Mouse (Mus musculus) kidney, adult 18-20 months (tissue): ENCODE results near the gene Cfap58.

Source experiments
- DNase-seq: peaks from one replicate; pipeline ENCODE4 v3.0.0; 2021

The Cfap58 gene

GRCm38 (mm10) chr19:47918016-47918415 lies 19.5 kb upstream of the Cfap58 start:
- no peak for DNase-seq

DNA sequence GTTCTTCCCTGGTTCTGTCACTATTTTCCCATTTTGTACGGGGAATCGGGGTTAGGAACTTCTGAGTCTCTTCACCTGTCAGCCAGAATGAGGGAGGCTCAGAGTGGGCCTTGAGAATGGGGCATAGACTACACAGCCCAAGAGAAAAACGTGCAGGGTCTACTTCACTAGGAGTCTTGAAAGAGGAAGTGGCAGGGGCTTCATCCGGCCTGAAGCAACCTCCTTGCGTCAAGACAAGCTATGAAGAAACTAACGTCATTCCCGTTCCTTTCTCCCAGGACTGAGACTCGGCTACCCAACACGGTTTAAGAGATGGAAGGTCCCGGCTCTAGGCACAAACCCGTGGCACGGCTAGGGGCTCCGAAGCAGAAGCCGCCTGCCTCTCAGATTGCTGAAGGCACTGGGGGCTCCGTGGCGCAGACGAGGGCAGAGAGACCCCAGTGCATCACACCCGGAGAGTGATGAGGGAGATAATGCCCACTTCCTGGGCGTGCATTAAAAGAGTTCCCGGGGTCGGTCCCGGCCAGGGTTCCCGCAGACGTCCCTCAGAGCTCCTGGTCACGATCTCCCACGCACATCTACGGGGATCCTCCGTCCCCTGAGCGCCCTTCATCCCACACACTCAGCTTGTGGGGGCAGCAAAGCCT lies 18.9 kb upstream of the Cfap58 start:
- DNase-seq = no peak

DNA sequence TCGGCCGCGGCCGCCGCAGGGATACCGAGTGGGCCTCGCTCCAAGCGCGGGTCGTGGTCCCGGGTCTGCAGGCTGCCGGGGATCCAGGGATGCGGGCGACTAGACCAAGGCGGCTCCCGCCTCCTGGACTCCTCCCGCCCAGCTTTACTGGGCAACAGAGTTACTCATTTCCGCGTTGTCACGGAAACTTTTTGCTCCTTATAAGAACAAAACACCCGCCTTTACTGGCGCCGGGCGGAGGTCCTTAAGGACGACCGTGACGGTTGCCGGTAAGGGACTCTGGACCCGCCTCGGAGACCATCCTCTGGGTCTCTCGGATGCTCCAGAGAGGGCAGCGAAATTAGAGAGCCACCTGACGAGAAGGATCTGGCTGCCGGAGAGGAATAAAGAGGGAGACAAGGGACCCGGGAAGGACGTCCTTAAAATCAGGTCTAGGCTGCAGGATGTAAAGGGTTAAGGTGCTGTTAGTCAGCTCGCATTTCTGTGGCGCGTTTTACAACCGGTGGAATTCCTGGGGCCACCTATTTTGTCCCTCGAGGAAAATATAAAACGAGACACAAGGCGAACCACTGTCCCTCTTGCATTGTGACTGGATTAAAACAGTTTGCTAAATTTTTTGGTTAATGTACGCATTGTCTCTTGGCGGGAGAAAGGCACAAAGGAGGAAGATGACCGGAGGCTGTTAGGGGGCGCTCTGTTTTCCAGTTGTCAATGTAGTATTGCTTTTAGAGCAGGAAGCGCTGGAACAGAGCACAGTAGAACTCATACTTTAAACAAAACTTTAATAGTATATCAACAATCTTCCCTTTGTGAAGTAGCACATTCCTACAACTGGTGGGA lies 18.1 kb upstream of the Cfap58 start, which contains the start of the genes Cfap43 and Itprip:
TSS of gene Cfap43 (minus strand) at position 162 of the 840 bp plus-strand sequence.
TSS of gene Itprip (minus strand) at position 174 of the 840 bp plus-strand sequence.
- peak; percentile 86 for DNase-seq

GRCm38 (mm10) chr19:47919966-47920375 lies 17.5 kb upstream of the Cfap58 start:
- DNase-seq = peak; percentile 38

DNA sequence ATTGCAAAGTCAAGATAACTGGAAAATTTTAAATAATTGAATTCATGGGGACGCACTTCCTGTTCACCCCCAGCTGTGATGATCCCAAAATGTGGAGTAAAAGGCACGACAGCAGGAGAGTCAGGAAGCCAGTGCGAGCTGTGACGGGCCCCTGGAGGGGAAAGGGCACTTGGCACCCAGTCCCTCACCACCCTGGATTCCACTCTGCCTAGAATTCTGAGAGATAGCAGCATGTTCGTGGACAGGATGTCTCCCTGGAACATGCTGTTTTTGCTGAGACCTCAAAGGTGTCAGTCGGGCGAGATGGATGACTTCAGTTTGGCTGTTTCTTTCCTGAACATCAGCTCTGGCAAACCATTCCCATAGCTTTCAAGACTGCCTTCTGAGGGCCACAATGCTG lies 11.7 kb upstream of the Cfap58 start:
- DNase-seq = peak; percentile 44

GRCm38 (mm10) chr19:47927032-47927431 lies 10.4 kb upstream of the Cfap58 start:
- DNase-seq = no peak

DNA sequence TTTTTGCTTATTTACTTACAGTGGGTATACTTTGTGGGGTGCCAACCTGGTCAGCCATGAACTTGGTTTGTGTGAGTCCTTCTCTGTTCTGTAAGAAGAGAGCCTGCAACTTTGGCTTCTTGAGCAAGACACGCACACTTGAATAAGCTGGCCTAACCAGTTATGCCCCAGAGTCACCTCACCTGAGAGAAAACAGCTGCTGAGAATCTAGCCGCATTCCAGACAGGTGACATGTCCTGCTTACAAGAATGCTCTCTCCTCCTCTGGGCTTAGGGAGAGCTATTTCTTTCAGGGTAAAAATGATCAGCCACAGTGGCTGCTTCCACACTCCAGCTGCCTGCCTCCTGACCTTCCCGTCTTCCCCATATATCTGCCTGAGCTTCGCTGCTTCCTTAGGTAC lies 8.4 kb upstream of the Cfap58 start:
- DNase-seq = no peak

DNA sequence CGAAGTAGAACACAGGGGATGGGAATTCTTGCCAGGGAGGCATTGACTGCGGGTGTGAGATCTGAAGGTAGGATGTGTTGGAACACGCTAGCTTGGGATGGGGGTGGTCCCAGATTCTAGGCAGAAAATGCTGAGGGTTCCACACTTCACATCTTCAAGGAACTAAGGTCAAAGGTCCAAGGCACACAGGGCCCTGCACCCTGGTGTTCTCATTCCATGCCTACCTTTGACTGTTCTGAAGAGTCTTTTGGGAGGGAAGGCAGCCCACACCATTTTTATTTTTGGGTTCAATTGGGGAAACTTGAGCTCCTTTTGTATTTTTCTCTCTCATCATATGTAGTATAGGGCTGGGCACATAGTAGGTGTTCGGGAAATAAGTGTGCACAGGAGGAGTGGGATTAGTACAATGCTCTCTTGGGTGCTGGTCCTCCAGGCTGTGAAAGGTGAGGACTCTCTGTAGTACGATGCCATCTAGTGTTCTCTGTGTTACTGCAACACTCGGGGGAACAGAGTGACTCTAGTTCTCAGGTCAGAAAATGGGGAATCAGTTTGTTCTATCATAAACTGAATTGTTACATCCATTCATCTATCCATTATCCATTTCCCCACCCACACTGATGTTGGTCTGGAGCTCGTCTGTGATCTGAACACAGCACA lies 5.4 kb upstream of the Cfap58 start:
- peak; percentile 35 for DNase-seq

DNA sequence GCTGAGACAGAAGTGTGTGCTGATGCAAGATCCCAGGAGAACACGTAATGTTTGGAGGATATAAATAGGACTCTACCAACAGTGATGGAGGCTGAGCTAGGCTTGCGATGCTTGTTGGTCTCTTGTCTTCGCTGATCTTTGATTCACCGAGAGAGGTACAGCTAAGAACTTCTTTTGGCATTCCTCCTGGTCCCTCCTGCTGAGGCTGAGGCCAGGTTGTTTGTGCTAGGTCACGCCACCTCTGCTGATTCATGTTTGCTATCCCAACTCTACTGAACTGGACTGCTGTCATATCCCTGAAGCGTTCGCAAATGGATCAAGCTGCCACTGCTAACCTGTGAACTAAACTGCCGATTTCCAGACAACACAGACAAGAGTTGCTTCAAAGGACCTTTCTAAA lies 3.3 kb upstream of the Cfap58 start:
- DNase-seq = no peak

GRCm38 (mm10) chr19:47934636-47935238 lies 2.7 kb upstream of the Cfap58 start:
- no peak for DNase-seq

DNA sequence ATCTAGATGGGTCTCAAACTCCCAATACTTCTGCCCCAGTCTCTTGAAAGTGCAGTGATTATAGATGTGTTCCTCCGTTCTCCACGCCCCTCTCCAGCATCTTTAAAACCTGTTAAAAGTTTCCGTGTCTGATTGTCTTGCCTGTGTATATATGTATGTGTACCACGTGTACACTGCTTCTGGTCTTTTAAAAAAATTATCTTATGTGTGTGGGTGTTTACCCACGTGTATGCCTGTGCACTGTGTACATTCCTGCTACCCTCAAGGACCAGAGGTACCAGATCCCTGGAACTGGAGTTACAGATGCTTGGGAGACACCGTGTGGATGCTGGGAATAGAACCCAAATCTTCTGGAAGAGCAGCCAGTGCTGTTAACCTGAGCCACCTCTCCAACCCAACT lies 1.9 kb upstream of the Cfap58 start:
- DNase-seq = no peak

DNA sequence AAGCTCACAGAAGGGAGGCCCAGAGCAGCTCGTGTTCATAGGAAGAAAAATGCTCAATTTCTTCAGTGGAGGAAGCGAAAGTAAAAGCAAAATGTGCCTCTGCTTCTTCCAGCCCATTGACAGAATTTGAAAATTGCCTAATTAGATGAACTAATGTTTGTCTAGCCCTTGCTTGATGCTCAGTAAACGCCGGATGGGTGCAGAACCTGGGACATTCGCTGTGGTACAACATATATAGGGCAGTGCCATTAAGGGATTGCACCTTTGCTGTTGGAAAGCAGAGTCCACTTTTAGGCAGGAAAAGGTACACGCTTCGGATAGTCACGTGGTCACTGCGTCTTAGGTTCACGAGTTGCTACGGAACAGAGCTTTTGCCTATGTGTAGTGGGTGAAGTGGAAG lies 985 bp upstream of the Cfap58 start:
- DNase-seq = no peak

DNA sequence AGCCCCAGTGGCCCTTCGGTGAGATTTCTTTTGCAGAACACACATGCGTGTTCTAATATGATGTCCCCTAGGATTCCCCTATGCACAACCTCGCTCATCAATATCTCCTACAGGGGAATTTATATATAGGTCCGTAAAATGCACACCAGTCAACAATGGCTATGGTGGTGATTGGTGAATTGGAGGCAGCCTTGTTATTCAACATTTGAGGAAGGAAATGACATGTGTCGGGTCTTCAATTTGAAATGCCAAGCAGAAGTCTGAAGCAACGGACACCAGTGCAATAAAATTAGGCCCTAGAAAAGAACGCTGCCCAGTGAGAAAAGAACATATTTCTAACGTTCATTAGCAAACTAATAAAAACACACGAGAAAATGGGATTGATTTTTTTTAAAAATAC lies 537 bp upstream of the Cfap58 start:
- DNase-seq = no peak

DNA sequence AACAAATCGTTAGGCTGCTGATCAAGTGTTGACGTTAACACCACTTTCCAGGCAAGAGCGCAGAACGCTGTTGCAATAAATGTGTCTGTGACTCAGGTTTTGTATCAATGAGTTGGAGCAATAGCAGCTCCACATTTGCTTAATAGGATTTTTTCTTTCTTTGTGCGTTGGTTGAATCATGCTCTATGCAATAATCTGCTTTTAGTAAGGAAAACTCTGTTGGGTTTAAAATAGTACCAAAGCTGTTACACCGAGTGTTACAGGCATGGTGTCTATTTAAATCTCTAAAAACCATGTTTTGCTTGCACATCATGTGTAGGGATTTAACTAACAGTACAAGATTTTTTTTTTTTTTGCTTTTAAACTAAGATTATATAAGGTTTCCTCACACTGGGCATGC lies 1.9 kb downstream of the Cfap58 start:
- DNase-seq = no peak

GRCm38 (mm10) chr19:47946821-47947465 lies 9.5 kb downstream of the Cfap58 start:
- DNase-seq = no peak

- no peak for DNase-seq
Measured at GRCm38 (mm10) chr19:47950946-47951345, 13.5 kb downstream of the Cfap58 start.

DNA sequence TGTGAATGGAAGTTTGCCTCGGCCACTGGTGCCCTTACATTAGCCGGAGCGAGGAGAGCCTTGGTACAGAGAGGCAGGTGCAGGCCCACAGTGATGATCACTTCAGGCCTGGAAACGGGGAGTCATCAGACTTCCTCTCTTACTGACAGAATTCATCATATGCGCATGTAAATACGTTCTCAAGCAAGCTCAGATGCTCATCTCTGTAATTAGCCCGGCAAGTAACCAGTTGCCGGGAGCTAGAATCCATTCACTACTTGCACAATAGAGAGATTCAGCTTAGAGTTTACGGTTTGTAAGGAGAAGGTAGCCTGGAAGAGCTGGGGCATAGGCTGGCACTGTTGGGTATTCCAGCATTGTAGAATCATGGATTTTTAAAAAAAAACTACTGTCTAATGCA lies 15.7 kb downstream of the Cfap58 start:
- no peak for DNase-seq

GRCm38 (mm10) chr19:47958181-47958580 lies 20.7 kb downstream of the Cfap58 start:
- no peak for DNase-seq

DNA sequence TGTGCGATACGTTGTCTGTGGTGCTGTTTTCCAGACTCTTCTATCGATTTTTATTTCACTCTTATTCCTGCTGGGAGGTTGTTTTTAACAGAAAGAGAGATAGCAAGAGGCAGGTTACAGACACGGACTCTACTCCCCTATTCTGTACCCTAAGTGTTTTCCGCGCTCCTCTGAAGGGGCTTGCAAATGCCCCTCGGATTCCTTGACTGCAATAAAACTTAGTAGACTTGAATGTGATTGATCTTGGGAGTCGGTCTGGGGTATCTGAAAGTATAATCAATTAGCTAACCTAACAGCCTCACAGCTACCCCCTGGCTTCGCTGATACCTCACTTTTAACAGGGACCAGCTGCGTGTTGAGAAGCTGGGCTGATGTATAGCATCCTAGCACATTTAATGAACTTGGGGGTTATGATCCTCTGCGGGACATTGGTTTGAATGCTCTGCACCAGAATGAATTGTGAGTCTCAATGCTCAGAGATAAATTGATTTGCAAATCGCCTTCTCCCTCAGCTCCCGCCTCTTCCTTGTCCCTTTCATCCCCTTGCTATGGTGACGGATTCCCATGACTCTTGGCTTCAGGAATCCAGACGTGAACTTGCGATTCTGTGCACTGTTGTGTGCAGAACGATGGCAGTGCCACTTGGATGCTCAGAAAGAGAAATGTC lies 31.7 kb downstream of the Cfap58 start:
- DNase-seq = no peak

- peak; percentile 3 for DNase-seq
Measured at GRCm38 (mm10) chr19:47971066-47971465, 33.6 kb downstream of the Cfap58 start.

- no peak for DNase-seq
Measured at GRCm38 (mm10) chr19:47978109-47978701, 40.7 kb downstream of the Cfap58 start.

GRCm38 (mm10) chr19:47979446-47979845 lies 42.0 kb downstream of the Cfap58 start:
- DNase-seq = no peak
